Mouse (Mus musculus): ENCODE data around the gene Efcab12. TPM values are rescaled to one million over a fixed set of nuclear protein-coding genes. Genes with fewer than 3 reads are reported as not detected.

The Efcab12 gene
- polyA plus RNA-seq, 1 experiment from 2014 or later, result 1.4 TPM

- Histone ChIP-seq H3K36me3 (ENCODE audit: control insufficient read depth, insufficient read depth, low read length) (peaks cover 36% of the 10 kb centered on the region), H3K27me3 (ENCODE audit: control insufficient read depth, insufficient read depth, low read length) (no peaks in the 10 kb centered on the region), H3K4me1 (ENCODE audit: control insufficient read depth, insufficient read depth, low read length) (0 out of 2 replicates have a peak, but pooled peaks cover 3% of the 10 kb centered on the region), H3K4me2 (ENCODE audit: low read depth) (no peak overlapping the region), H3K4me3 (ENCODE audit: low read depth, low read length) (no peak overlapping the region), H3K9me3 (ENCODE audit: control insufficient read depth, low read length) (no peaks in the 10 kb centered on the region), H3K27ac (ENCODE audit: low read depth, low read length) (no peak overlapping the region), H3K9ac (ENCODE audit: low read length) (no peak overlapping the region)
- WGBS, result 97% methylated on average over 3 of the region's 3 CpGs
- no peak for ATAC-seq (ENCODE audit: insufficient read depth, low FRiP score, low TSS enrichment)
- DNase-seq (ENCODE audit: low spot score), result peak; percentile 4
Observed at GRCm38 (mm10) chr6:115782781-115783180, 55.4 kb downstream of the Efcab12 start.

GRCm38 (mm10) chr6:115776363-115776762 lies 61.8 kb downstream of the Efcab12 start:
- Histone ChIP-seq H3K36me3 (ENCODE audit: control insufficient read depth, insufficient read depth, low read length) (peaks cover 7% of the 10 kb centered on the region), H3K27ac (ENCODE audit: low read depth, low read length) (no peak overlapping the region), H3K4me3 (ENCODE audit: low read depth, low read length) (peak overlapping the region; percentile 87), H3K9me3 (ENCODE audit: control insufficient read depth, low read length) (no peaks in the 10 kb centered on the region), H3K9ac (ENCODE audit: low read length) (no peak overlapping the region; the same call in 1 of the 2 replicates), H3K4me2 (ENCODE audit: low read depth) (peak overlapping the region; percentile 90), H3K4me1 (ENCODE audit: control insufficient read depth, insufficient read depth, low read length) (peaks cover 15% of the 10 kb centered on the region), H3K27me3 (ENCODE audit: control insufficient read depth, insufficient read depth, low read length) (no peaks in the 10 kb centered on the region)
- WGBS, result 81% methylated on average over 9 of the region's 9 CpGs
- ATAC-seq (ENCODE audit: insufficient read depth, low FRiP score, low TSS enrichment) (no peak), DNase-seq (ENCODE audit: low spot score) (no peak)

GRCm38 (mm10) chr6:115775838-115776237 lies 62.4 kb downstream of the Efcab12 start:
- H3K9ac ChIP-seq (ENCODE audit: low read length), result peak overlapping the region; percentile 87
- H3K27me3 ChIP-seq (ENCODE audit: control insufficient read depth, insufficient read depth, low read length), result no peaks in the 10 kb centered on the region
- H3K4me1 ChIP-seq (ENCODE audit: control insufficient read depth, insufficient read depth, low read length), result peaks cover 15% of the 10 kb centered on the region
- 56% methylated on average over 3 of the region's 3 CpGs for WGBS
- DNase-seq (ENCODE audit: low spot score), result no peak
- H3K27ac ChIP-seq (ENCODE audit: low read depth, low read length), result no peak overlapping the region
- ATAC-seq (ENCODE audit: insufficient read depth, low FRiP score, low TSS enrichment), result no peak
- H3K36me3 ChIP-seq (ENCODE audit: control insufficient read depth, insufficient read depth, low read length), result peaks cover 7% of the 10 kb centered on the region
- peak overlapping the region; percentile 87 for H3K4me3 ChIP-seq (ENCODE audit: low read depth, low read length)
- H3K9me3 ChIP-seq (ENCODE audit: control insufficient read depth, low read length), result no peaks in the 10 kb centered on the region
- H3K4me2 ChIP-seq (ENCODE audit: low read depth), result peak overlapping the region; percentile 90

GRCm38 (mm10) chr6:115774501-115774921 lies 63.7 kb downstream of the Efcab12 start, which contains the start of gene Cand2:
Cand2 (plus strand) TSS chr6:115774538.
- Histone ChIP-seq H3K9me3 (ENCODE audit: control insufficient read depth, low read length) (no peaks in the 10 kb centered on the region), H3K27ac (ENCODE audit: low read depth, low read length) (peak within 1 kb of the TSS; percentile 67; the same call in 1 of the 2 replicates), H3K4me3 (ENCODE audit: low read depth, low read length) (peak within 1 kb of the TSS; percentile 87), H3K9ac (ENCODE audit: low read length) (peak within 1 kb of the TSS; percentile 87), H3K4me2 (ENCODE audit: low read depth) (peak within 1 kb of the TSS; percentile 90), H3K4me1 (ENCODE audit: control insufficient read depth, insufficient read depth, low read length) (peaks cover 15% of the 10 kb centered on the region), H3K36me3 (ENCODE audit: control insufficient read depth, insufficient read depth, low read length) (peaks cover 3% of the 10 kb centered on the region; the same call in 1 of the 2 replicates), H3K27me3 (ENCODE audit: control insufficient read depth, insufficient read depth, low read length) (no peaks in the 10 kb centered on the region)
- DNase-seq (ENCODE audit: low spot score) (peak; percentile 86), ATAC-seq (ENCODE audit: insufficient read depth, low FRiP score, low TSS enrichment) (peak; percentile 90)
- WGBS, result 1% methylated on average over 24 of the region's 28 CpGs

GRCm38 (mm10) chr6:115773966-115774413 lies 64.2 kb downstream of the Efcab12 start:
- 1% methylated on average over 14 of the region's 14 CpGs for whole genome bisulfite sequencing
- H3K4me1 ChIP-seq (ENCODE audit: control insufficient read depth, insufficient read depth, low read length), result peaks cover 15% of the 10 kb centered on the region
- no peaks in the 10 kb centered on the region for H3K27me3 ChIP-seq (ENCODE audit: control insufficient read depth, insufficient read depth, low read length)
- peak overlapping the region; percentile 36 for H3K9ac ChIP-seq (ENCODE audit: low read length)
- no peaks in the 10 kb centered on the region for H3K9me3 ChIP-seq (ENCODE audit: control insufficient read depth, low read length)
- H3K4me2 ChIP-seq (ENCODE audit: low read depth), result peak overlapping the region; percentile 90
- DNase-seq (ENCODE audit: low spot score) (peak; percentile 82), ATAC-seq (ENCODE audit: insufficient read depth, low FRiP score, low TSS enrichment) (peak; percentile 85)
- peaks cover 3% of the 10 kb centered on the region; the same call in 1 of the 2 replicates for H3K36me3 ChIP-seq (ENCODE audit: control insufficient read depth, insufficient read depth, low read length)
- no peak overlapping the region for H3K27ac ChIP-seq (ENCODE audit: low read depth, low read length)
- H3K4me3 ChIP-seq (ENCODE audit: low read depth, low read length), result peak overlapping the region; percentile 87

- DNase-seq (ENCODE audit: low spot score) (no peak), ATAC-seq (ENCODE audit: insufficient read depth, low FRiP score, low TSS enrichment) (no peak)
- H3K27ac ChIP-seq (ENCODE audit: low read depth, low read length), result no peak overlapping the region
- H3K4me1 ChIP-seq (ENCODE audit: control insufficient read depth, insufficient read depth, low read length), result peaks cover 12% of the 10 kb centered on the region
- 81% methylated on average over 1 of the region's 1 CpGs for WGBS
- H3K9ac ChIP-seq (ENCODE audit: low read length), result no peak overlapping the region
- H3K4me3 ChIP-seq (ENCODE audit: low read depth, low read length), result no peak overlapping the region
- H3K4me2 ChIP-seq (ENCODE audit: low read depth), result no peak overlapping the region
- no peaks in the 10 kb centered on the region for H3K27me3 ChIP-seq (ENCODE audit: control insufficient read depth, insufficient read depth, low read length)
- H3K9me3 ChIP-seq (ENCODE audit: control insufficient read depth, low read length), result no peaks in the 10 kb centered on the region
- no peaks in the 10 kb centered on the region for H3K36me3 ChIP-seq (ENCODE audit: control insufficient read depth, insufficient read depth, low read length)
Observed at GRCm38 (mm10) chr6:115772604-115773003, 65.6 kb downstream of the Efcab12 start.

- WGBS, result 77% methylated on average over 6 of the region's 6 CpGs
Observed at GRCm38 (mm10) chr6:115772201-115772600, 66.0 kb downstream of the Efcab12 start.

GRCm38 (mm10) chr6:115770852-115771251 lies 67.4 kb downstream of the Efcab12 start:
- Histone ChIP-seq H3K27me3 (ENCODE audit: control insufficient read depth, insufficient read depth, low read length) (no peaks in the 10 kb centered on the region), H3K4me1 (ENCODE audit: control insufficient read depth, insufficient read depth, low read length) (peaks cover 5% of the 10 kb centered on the region), H3K4me3 (ENCODE audit: low read depth, low read length) (no peak overlapping the region), H3K27ac (ENCODE audit: low read depth, low read length) (no peak overlapping the region), H3K4me2 (ENCODE audit: low read depth) (no peak overlapping the region), H3K9ac (ENCODE audit: low read length) (no peak overlapping the region), H3K36me3 (ENCODE audit: control insufficient read depth, insufficient read depth, low read length) (no peaks in the 10 kb centered on the region), H3K9me3 (ENCODE audit: control insufficient read depth, low read length) (no peaks in the 10 kb centered on the region)
- 62% methylated on average over 4 of the region's 4 CpGs for WGBS
- DNase-seq (ENCODE audit: low spot score), result no peak
- no peak for ATAC-seq (ENCODE audit: insufficient read depth, low FRiP score, low TSS enrichment)

More at GRCm38 (mm10) chr6:115772201-115772600, 66.0 kb downstream of the Efcab12 start:
- no peaks in the 10 kb centered on the region for H3K9me3 ChIP-seq (ENCODE audit: control insufficient read depth, low read length)
- H3K4me3 ChIP-seq (ENCODE audit: low read depth, low read length), result no peak overlapping the region
- no peak overlapping the region for H3K4me2 ChIP-seq (ENCODE audit: low read depth)
- no peak overlapping the region for H3K9ac ChIP-seq (ENCODE audit: low read length)
- DNase-seq (ENCODE audit: low spot score), result no peak
- no peaks in the 10 kb centered on the region for H3K36me3 ChIP-seq (ENCODE audit: control insufficient read depth, insufficient read depth, low read length)
- H3K27me3 ChIP-seq (ENCODE audit: control insufficient read depth, insufficient read depth, low read length), result no peaks in the 10 kb centered on the region
- no peak for ATAC-seq (ENCODE audit: insufficient read depth, low FRiP score, low TSS enrichment)
- no peak overlapping the region for H3K27ac ChIP-seq (ENCODE audit: low read depth, low read length)
- H3K4me1 ChIP-seq (ENCODE audit: control insufficient read depth, insufficient read depth, low read length), result peaks cover 12% of the 10 kb centered on the region

- H3K27ac ChIP-seq (ENCODE audit: low read depth, low read length), result no peak overlapping the region
- ATAC-seq (ENCODE audit: insufficient read depth, low FRiP score, low TSS enrichment), result no peak
- H3K4me3 ChIP-seq (ENCODE audit: low read depth, low read length), result no peak overlapping the region
- H3K27me3 ChIP-seq (ENCODE audit: control insufficient read depth, insufficient read depth, low read length), result no peaks in the 10 kb centered on the region
- H3K4me2 ChIP-seq (ENCODE audit: low read depth), result no peak overlapping the region
- H3K9me3 ChIP-seq (ENCODE audit: control insufficient read depth, low read length), result no peaks in the 10 kb centered on the region
- WGBS, result 88% methylated on average over 20 of the region's 20 CpGs
- no peaks in the 10 kb centered on the region for H3K36me3 ChIP-seq (ENCODE audit: control insufficient read depth, insufficient read depth, low read length)
- DNase-seq (ENCODE audit: low spot score), result no peak
- no peak overlapping the region for H3K9ac ChIP-seq (ENCODE audit: low read length)
- H3K4me1 ChIP-seq (ENCODE audit: control insufficient read depth, insufficient read depth, low read length), result no peaks in the 10 kb centered on the region; the same call in 1 of the 2 replicates
Observed at GRCm38 (mm10) chr6:115770059-115770670, 68.0 kb downstream of the Efcab12 start.
